In the genomic region with DNA sequence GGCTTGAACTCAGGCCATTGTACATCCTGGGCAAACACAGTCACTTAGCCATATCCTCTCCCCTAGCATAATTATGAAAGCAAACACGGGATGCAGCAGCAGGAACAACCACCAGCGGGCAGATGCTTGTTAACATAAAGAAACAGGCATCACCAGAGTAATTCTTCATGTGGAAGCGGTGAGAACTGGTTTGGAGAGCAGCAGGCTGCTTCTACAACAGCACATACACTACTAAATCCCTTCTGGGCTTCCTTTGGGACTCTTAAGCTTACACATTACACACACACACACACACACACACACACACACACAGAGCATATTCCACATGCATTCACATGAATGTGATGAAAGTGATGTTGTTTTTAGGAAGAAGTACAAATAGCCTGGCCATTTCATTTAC, we compare ENCODE assay signal across 14 mouse cellular contexts.
DNase-seq lines count a peak whose midpoint lies in the region; ATAC-seq lines count a peak whose summit lies in the region.
"Had no signal": no experiment of that assay in that cellular context is flagged by ENCODE, and none has a peak within 500 bp of the region (broad histone marks: within the 10 kb centered on the region; RNA-seq: fewer than 3 reads in every experiment).

No protein-coding gene starts in this region.

- H3K9ac ChIP-seq in neural tube, embryonic 11.5 days (ENCODE audit: low read length): no peak overlapping the region
- no peak overlapping the region for H3K9ac ChIP-seq in limb, embryonic 15.5 days
- H3K9ac ChIP-seq: liver, embryonic 15.5 days had no signal

- peak overlapping the region; percentile 67 for H3K27ac ChIP-seq in neural tube, embryonic 11.5 days (ENCODE audit: low read depth, low read length)
- peak overlapping the region; percentile 77 for H3K27ac ChIP-seq in hindbrain, embryonic 10.5 days
- peak overlapping the region; percentile 77 for H3K27ac ChIP-seq in limb, embryonic 15.5 days
- H3K27ac ChIP-seq: liver, embryonic 15.5 days had no signal

- no peaks in the 10 kb centered on the region for H3K9me3 ChIP-seq in neural tube, embryonic 11.5 days (ENCODE audit: control insufficient read depth, low read length)
- no peaks in the 10 kb centered on the region for H3K9me3 ChIP-seq in hindbrain, embryonic 10.5 days
- no peaks in the 10 kb centered on the region for H3K9me3 ChIP-seq in limb, embryonic 15.5 days
- H3K9me3 ChIP-seq: liver, embryonic 15.5 days had no signal

- DNase-seq in neural tube, embryonic 11.5 days (ENCODE audit: low spot score): no peak
- DNase-seq in neural tube, embryonic 10.5 days (ENCODE audit: extremely low spot score, low spot score): no peak
- DNase-seq in hindbrain, embryonic 10.5 days (ENCODE audit: low spot score): no peak
- DNase-seq in cerebellum, postnatal 14 days: no peak
- DNase-seq in layer of hippocampus, adult 9-10 months (ENCODE audit: low spot score): no peak
- no peak for DNase-seq in gastrocnemius, adult 18-20 months (ENCODE audit: low spot score)
- no peak for DNase-seq in spleen, adult 18-20 months
- DNase-seq: adrenal gland, adult 8-10 months; cerebellum, adult 11-12 months; gastrocnemius, postnatal 36 days; kidney, adult 2 months had no signal

- ATAC-seq in neural tube, embryonic 11.5 days (ENCODE audit: insufficient read depth, low FRiP score, low TSS enrichment): no peak
- ATAC-seq in limb, embryonic 15.5 days (ENCODE audit: insufficient number of reproducible peaks, low FRiP score, low TSS enrichment, low read depth): no peak
- ATAC-seq: Patski had no signal

- no peak overlapping the region for H3K4me2 ChIP-seq in neural tube, embryonic 11.5 days (ENCODE audit: low read depth)
- no peak overlapping the region for H3K4me2 ChIP-seq in limb, embryonic 15.5 days
- H3K4me2 ChIP-seq: liver, embryonic 15.5 days had no signal

- no peaks in the 10 kb centered on the region for H3K36me3 ChIP-seq in neural tube, embryonic 11.5 days (ENCODE audit: control insufficient read depth, insufficient read depth, low read length)
- no peaks in the 10 kb centered on the region for H3K36me3 ChIP-seq in hindbrain, embryonic 10.5 days
- H3K36me3 ChIP-seq in limb, embryonic 15.5 days: no peaks in the 10 kb centered on the region
- H3K36me3 ChIP-seq: liver, embryonic 15.5 days had no signal

- H3K4me3 ChIP-seq in neural tube, embryonic 11.5 days (ENCODE audit: low read depth, low read length): no peak overlapping the region
- H3K4me3 ChIP-seq in hindbrain, embryonic 10.5 days: no peak overlapping the region
- no peak overlapping the region for H3K4me3 ChIP-seq in limb, embryonic 15.5 days
- H3K4me3 ChIP-seq: liver, embryonic 15.5 days had no signal

- WGBS in neural tube, embryonic 11.5 days: 66% methylated on average over 3 of the region's 3 CpGs
- 52% methylated on average over 3 of the region's 3 CpGs for WGBS in hindbrain, embryonic 10.5 days
- WGBS in limb, embryonic 15.5 days: 26% methylated on average over 3 of the region's 3 CpGs

- no peaks in the 10 kb centered on the region for H3K27me3 ChIP-seq in neural tube, embryonic 11.5 days (ENCODE audit: control insufficient read depth, insufficient read depth, low read length)
- H3K27me3 ChIP-seq in hindbrain, embryonic 10.5 days (ENCODE audit: insufficient read depth, poor library complexity, severe bottlenecking): no peaks in the 10 kb centered on the region
- H3K27me3 ChIP-seq in limb, embryonic 15.5 days: no peaks in the 10 kb centered on the region
- H3K27me3 ChIP-seq: liver, embryonic 15.5 days; Patski had no signal

- H3K4me1 ChIP-seq in neural tube, embryonic 11.5 days (ENCODE audit: control insufficient read depth, insufficient read depth, low read length): peaks cover 5% of the 10 kb centered on the region; the same call in 1 of the 2 replicates
- H3K4me1 ChIP-seq in hindbrain, embryonic 10.5 days (replicated peaks): peaks cover 30% of the 10 kb centered on the region
- H3K4me1 ChIP-seq in limb, embryonic 15.5 days: peaks cover 48% of the 10 kb centered on the region
- H3K4me1 ChIP-seq: liver, embryonic 15.5 days had no signal
